Mouse (Mus musculus) Patski (cell line): ENCODE results near the gene Slc38a3. TPM values are rescaled to one million over a fixed set of nuclear protein-coding genes. Genes with fewer than 3 reads are reported as not detected.

Experiments used
- ATAC-seq: fragments of 100-300 bp; one replicate; pipeline ENCODE4 v1.8.0; 2021
- CTCF ChIA-PET: fragments of 350-600 bp; sonication (Branson Sonifier 250); formaldehyde crosslinking; loops from one replicate; lab custom pipeline; 2022; ENCODE audit warnings: inconsistent platforms; lab: Charles Lee
- POLR2A ChIA-PET: fragments of 350-600 bp; sonication (Branson Sonifier 250); formaldehyde crosslinking; loops from one replicate; lab custom pipeline; 2022; ENCODE audit warnings: antibody characterized with exemption, inconsistent platforms; lab: Charles Lee
- DNase-seq: peaks from one replicate; pipeline ENCODE4 v3.0.0-alpha.2; 2011; ENCODE audit warnings: low read depth, low spot score
- H3K27me3 ChIP-seq: fragments of 371-371 bp; one replicate; pipeline ENCODE4 v1.5.1; 2021
- CTCF ChIP-seq: fragments of 100-300 bp; IDR thresholded peaks from one replicate; pipeline ENCODE4 v1.5.1; 2021
- in situ Hi-C: fragments of 300-500 bp; cut with MboI; formaldehyde crosslinking; loops from 3 replicates; pipeline ENCODE4 v1.11.1; 2018; ENCODE audit warnings: low pct_unique_long_range_greater_than_20kb, mixed read lengths
- polyA plus RNA-seq: library from polyadenylated mRNA; unstranded; gene quantifications from one replicate; pipeline ENCODE4 v1.2.3, GENCODE M21; 2021

Gene Slc38a3
- polyA plus RNA-seq, 1 experiment from 2014 or later = 0.13 TPM

- TF ChIP-seq CTCF = no peak
- in situ Hi-C loops = loop anchor here (5.0 kb wide), 2 partner anchors 35 to 70 kb away; partner anchors contain the start of gene Gnat1
- ATAC-seq (no peak), DNase-seq (no peak)
- ChIA-PET CTCF (interaction anchor here (8.4 kb wide), 1 partner anchor 35 kb away, joined by 91 read pairs; no protein-coding TSS in a partner anchor), POLR2A (interaction anchor here (0.6 kb wide), 3 partner anchors 10 to 790 kb away, joined by 3 read pairs; no protein-coding TSS in a partner anchor)
- no peaks in the 10 kb centered on the region for H3K27me3 ChIP-seq
Observed at GRCm38 (mm10) chr9:107607653-107608245, 61.6 kb downstream of the Slc38a3 start.

- no peaks in the 10 kb centered on the region for H3K27me3 ChIP-seq
- ChIA-PET CTCF (interaction anchor here (8.4 kb wide), 1 partner anchor 35 kb away, joined by 91 read pairs; no protein-coding TSS in a partner anchor), POLR2A (no interaction called here)
- no peak for TF ChIP-seq CTCF
- in situ Hi-C loops = loop anchor here (5.0 kb wide), 2 partner anchors 35 to 70 kb away; partner anchors contain the start of gene Gnat1
- no peak for ATAC-seq
- DNase-seq = no peak
Observed at GRCm38 (mm10) chr9:107607036-107607435, 62.3 kb downstream of the Slc38a3 start.

- no peak for DNase-seq
Observed at GRCm38 (mm10) chr9:107606591-107606990, 62.7 kb downstream of the Slc38a3 start.

GRCm38 (mm10) chr9:107605041-107605661 lies 64.2 kb downstream of the Slc38a3 start:
- DNase-seq (no peak), ATAC-seq (no peak)
- CTCF ChIA-PET = interaction anchor here (8.4 kb wide), 1 partner anchor 37 kb away, joined by 91 read pairs; no protein-coding TSS in a partner anchor
- POLR2A ChIA-PET = no interaction called here
- in situ Hi-C loops = loop anchor here (5.0 kb wide), 2 partner anchors 37 to 72 kb away; partner anchors contain the start of gene Gnat1
- no peaks in the 10 kb centered on the region for H3K27me3 ChIP-seq
- no peak for TF ChIP-seq CTCF

More at GRCm38 (mm10) chr9:107606591-107606990, 62.7 kb downstream of the Slc38a3 start:
- H3K27me3 ChIP-seq = no peaks in the 10 kb centered on the region
- CTCF ChIA-PET = interaction anchor here (8.4 kb wide), 1 partner anchor 36 kb away, joined by 91 read pairs; no protein-coding TSS in a partner anchor
- in situ Hi-C loops = loop anchor here (5.0 kb wide), 2 partner anchors 36 to 71 kb away; partner anchors contain the start of gene Gnat1
- POLR2A ChIA-PET = no interaction called here
- TF ChIP-seq CTCF = no peak
- ATAC-seq = no peak

- in situ Hi-C loops = no loop called here
- H3K27me3 ChIP-seq = no peaks in the 10 kb centered on the region
- ChIA-PET POLR2A (no interaction called here), CTCF (interaction anchor here (1.3 to 6.4 kb wide), 4 partner anchors 9 to 42 kb away, joined by 4 to 59 read pairs (median 17); no protein-coding TSS in a partner anchor)
- DNase-seq (no peak), ATAC-seq (no peak)
- no peak for TF ChIP-seq CTCF
Observed at GRCm38 (mm10) chr9:107603251-107603650, 66.1 kb downstream of the Slc38a3 start.

- in situ Hi-C loops = no loop called here
- no peak for ATAC-seq
- no peak for DNase-seq
- CTCF ChIA-PET = interaction anchor here (0.8 to 6.4 kb wide), 9 partner anchors 10 to 44 kb away, joined by 3 to 59 read pairs (median 4); no protein-coding TSS in a partner anchor
- TF ChIP-seq CTCF = no peak
- no peaks in the 10 kb centered on the region for H3K27me3 ChIP-seq
- POLR2A ChIA-PET = interaction anchor here (0.5 kb wide), 1 partner anchor 160 kb away, joined by 3 read pairs; no protein-coding TSS in a partner anchor
Observed at GRCm38 (mm10) chr9:107602068-107602648, 67.2 kb downstream of the Slc38a3 start.

- CTCF ChIA-PET = interaction anchor here (1.7 to 6.4 kb wide), 3 partner anchors 11 to 44 kb away, joined by 7 to 59 read pairs (median 28); no protein-coding TSS in a partner anchor
- TF ChIP-seq CTCF = no peak
- POLR2A ChIA-PET = interaction anchor here (1.5 kb wide), 1 partner anchor 44 kb away, joined by 6 read pairs; no protein-coding TSS in a partner anchor
- DNase-seq (no peak), ATAC-seq (no peak)
- H3K27me3 ChIP-seq = no peaks in the 10 kb centered on the region
- in situ Hi-C loops = no loop called here
Observed at GRCm38 (mm10) chr9:107601275-107601674, 68.1 kb downstream of the Slc38a3 start.

- ChIA-PET POLR2A (interaction anchor here (1.5 kb wide), 1 partner anchor 45 kb away, joined by 6 read pairs; no protein-coding TSS in a partner anchor), CTCF (interaction anchor here (3.0 to 6.4 kb wide), 2 partner anchors 11 to 45 kb away, joined by 28 to 59 read pairs; no protein-coding TSS in a partner anchor)
- DNase-seq (no peak), ATAC-seq (no peak)
- H3K27me3 ChIP-seq = no peaks in the 10 kb centered on the region
- TF ChIP-seq CTCF = no peak
- in situ Hi-C loops = no loop called here
Observed at GRCm38 (mm10) chr9:107600745-107601144, 68.6 kb downstream of the Slc38a3 start.

Other genes with a start within 250 kb of the Slc38a3 start
- 41.1 TPM for gene Tmem115, start 135.6 kb downstream of the Slc38a3 start, polyA plus RNA-seq
- gene Cyb561d2, start 127.3 kb downstream of the Slc38a3 start, polyA plus RNA-seq = 26.2 TPM
- 32.0 TPM for gene Nprl2, start 127.3 kb downstream of the Slc38a3 start, polyA plus RNA-seq
- 7.3 TPM for gene Zmynd10, start 122.2 kb downstream of the Slc38a3 start, polyA plus RNA-seq
- gene Rassf1, start 118.0 kb downstream of the Slc38a3 start, polyA plus RNA-seq = 51.8 TPM
- 30.1 TPM for gene Tusc2, start 106.3 kb downstream of the Slc38a3 start, polyA plus RNA-seq
- 34.4 TPM for gene Hyal2, start 101.6 kb downstream of the Slc38a3 start, polyA plus RNA-seq
- 1.2 TPM for gene Hyal1, start 92.6 kb downstream of the Slc38a3 start, polyA plus RNA-seq
- gene Naa80, start 90.6 kb downstream of the Slc38a3 start, polyA plus RNA-seq = 11.3 TPM
- gene Hyal3, start 88.7 kb downstream of the Slc38a3 start, polyA plus RNA-seq = 1.1 TPM
- 19.1 TPM for gene Ifrd2, start 81.9 kb downstream of the Slc38a3 start, polyA plus RNA-seq
- gene Sema3b, start 60.3 kb downstream of the Slc38a3 start, polyA plus RNA-seq = 39.1 TPM
- gene Gnai2, start 34.2 kb downstream of the Slc38a3 start, polyA plus RNA-seq = 592 TPM
- 2.2 TPM for gene Gnat1, start 10.2 kb upstream of the Slc38a3 start, polyA plus RNA-seq
- gene Sema3f, start 40.9 kb upstream of the Slc38a3 start, polyA plus RNA-seq = 272 TPM
- 113 TPM for gene Rbm5, start 101.5 kb upstream of the Slc38a3 start, polyA plus RNA-seq
- gene Rbm6, start 203.7 kb upstream of the Slc38a3 start, polyA plus RNA-seq = 54.2 TPM
- 13.4 TPM for gene Mon1a, start 218.6 kb upstream of the Slc38a3 start, polyA plus RNA-seq
- 0.12 TPM for gene Mst1r, start 237.3 kb upstream of the Slc38a3 start, polyA plus RNA-seq